Mouse (Mus musculus) bone marrow macrophage, adult 2 months (primary cell): Measurements from ENCODE around the gene Brsk1. TPM values are rescaled to one million over a fixed set of nuclear protein-coding genes. Genes with fewer than 3 reads are reported as not detected.

Experiments used
- H3K27ac ChIP-seq: 2 replicates; pipeline ENCODE4 v1.5.1; 2012; ENCODE audit warnings: low read depth, low read length; ENCODE audit not compliant: insufficient read depth
- H3K4me1 ChIP-seq: 2 replicates; pipeline ENCODE4 v1.6.1; 2012; ENCODE audit warnings: low read length; ENCODE audit not compliant: control insufficient read depth, insufficient read depth
- H3K4me3 ChIP-seq: 2 replicates; pipeline ENCODE4 v1.5.1; 2012; ENCODE audit warnings: mild to moderate bottlenecking, low read length, moderate library complexity; ENCODE audit not compliant: insufficient read depth
- CTCF ChIP-seq: IDR thresholded peaks from 2 replicates; pipeline ENCODE4 v1.5.1; 2012; ENCODE audit warnings: low read depth, mild to moderate bottlenecking, low read length, moderate library complexity
- POLR2A ChIP-seq: IDR thresholded peaks from 2 replicates; pipeline ENCODE4 v1.6.1; 2012; ENCODE audit warnings: mild to moderate bottlenecking, low read depth, low read length, borderline replicate concordance
- polyA plus RNA-seq: library from polyadenylated mRNA; stranded (reverse); fragments of >200 nt; gene quantifications from 2 replicates; pipeline ENCODE4 v1.2.4, GENCODE M21; 2012; ENCODE audit not compliant: missing spikeins, insufficient read depth, insufficient read length

The Brsk1 gene
- polyA plus RNA-seq, 1 experiment: not detected

- peak overlapping the region; percentile 87 for H3K27ac ChIP-seq
- TF ChIP-seq CTCF (no peak), POLR2A (no peak)
- H3K4me3 ChIP-seq: peak overlapping the region; percentile 76
- H3K4me1 ChIP-seq: peaks cover 36% of the 10 kb centered on the region
These were observed 34.0 kb downstream of the Brsk1 start for GRCm38 (mm10) chr7:4724359-4724758.

- H3K4me3 ChIP-seq: peak within 1 kb of the TSS; percentile 76
- H3K4me1 ChIP-seq: peaks cover 31% of the 10 kb centered on the region
- H3K27ac ChIP-seq: peak within 1 kb of the TSS; percentile 87
- TF ChIP-seq POLR2A: no peak
- TF ChIP-seq CTCF: no peak
These were observed 34.8 kb downstream of the Brsk1 start, which contains the start of gene Tmem150b for GRCm38 (mm10) chr7:4725169-4725568. Tmem150b (minus strand) TSS chr7:4725249.

- no peak overlapping the region for H3K4me3 ChIP-seq
- H3K4me1 ChIP-seq: no peaks in the 10 kb centered on the region
- TF ChIP-seq CTCF: no peak
- no peak for TF ChIP-seq POLR2A
- no peak overlapping the region for H3K27ac ChIP-seq
These were observed 40.7 kb downstream of the Brsk1 start for GRCm38 (mm10) chr7:4731090-4731489.

- H3K4me3 ChIP-seq: no peak overlapping the region
- H3K4me1 ChIP-seq: no peaks in the 10 kb centered on the region
- no peak overlapping the region for H3K27ac ChIP-seq
- TF ChIP-seq CTCF (no peak), POLR2A (no peak)
These were observed 42.6 kb downstream of the Brsk1 start for GRCm38 (mm10) chr7:4732968-4733392.

GRCm38 (mm10) chr7:4739041-4739543, 48.7 kb downstream of the Brsk1 start:
- TF ChIP-seq POLR2A (no peak), CTCF (no peak)
- peak overlapping the region; percentile 37; the same call in 1 of the 2 replicates for H3K27ac ChIP-seq

GRCm38 (mm10) chr7:4739544-4740275, 49.3 kb downstream of the Brsk1 start, which contains the start of gene Kmt5c:
Kmt5c (plus strand) TSS chr7:4740115.
- no peak for TF ChIP-seq CTCF
- 0 out of 2 replicates have a peak, but pooled peaks have one; percentile 25 for TF ChIP-seq POLR2A
- peaks cover 16% of the 10 kb centered on the region for H3K4me1 ChIP-seq
- peak within 1 kb of the TSS; percentile 96 for H3K27ac ChIP-seq
- peak within 1 kb of the TSS; percentile 82 for H3K4me3 ChIP-seq

More at GRCm38 (mm10) chr7:4739041-4739543, 48.7 kb downstream of the Brsk1 start:
- Histone ChIP-seq H3K4me1 (peaks cover 16% of the 10 kb centered on the region), H3K4me3 (peak overlapping the region; percentile 56)

GRCm38 (mm10) chr7:4740309-4740727, 49.9 kb downstream of the Brsk1 start:
- H3K4me1 ChIP-seq: peaks cover 16% of the 10 kb centered on the region
- TF ChIP-seq POLR2A (0 out of 2 replicates have a peak, but pooled peaks have one; percentile 4), CTCF (peak; percentile 28; the same call in 1 of the 2 replicates)
- peak overlapping the region; percentile 82 for H3K4me3 ChIP-seq
- H3K27ac ChIP-seq: peak overlapping the region; percentile 96

GRCm38 (mm10) chr7:4741151-4741550, 50.7 kb downstream of the Brsk1 start:
- H3K27ac ChIP-seq: peak overlapping the region; percentile 96
- peaks cover 16% of the 10 kb centered on the region for H3K4me1 ChIP-seq
- TF ChIP-seq CTCF: no peak
- TF ChIP-seq POLR2A: no peak
- peak overlapping the region; percentile 82 for H3K4me3 ChIP-seq

GRCm38 (mm10) chr7:4741672-4742481, 51.5 kb downstream of the Brsk1 start:
- TF ChIP-seq POLR2A (no peak), CTCF (no peak)
- Histone ChIP-seq H3K4me3 (peak overlapping the region; percentile 82), H3K4me1 (peaks cover 16% of the 10 kb centered on the region), H3K27ac (peak overlapping the region; percentile 42; the same call in 1 of the 2 replicates)

GRCm38 (mm10) chr7:4742482-4742819, 52.0 kb downstream of the Brsk1 start:
- no peak for TF ChIP-seq CTCF
- TF ChIP-seq POLR2A: no peak
- peaks cover 16% of the 10 kb centered on the region for H3K4me1 ChIP-seq
- H3K27ac ChIP-seq: no peak overlapping the region
- H3K4me3 ChIP-seq: no peak overlapping the region
